Mouse (Mus musculus) erythroblast, embryonic 14.5 days (primary cell): Measurements from ENCODE around the gene Hsf2bp. TPM values are rescaled to one million over a fixed set of nuclear protein-coding genes. Genes with fewer than 3 reads are reported as not detected.

Experiments
- H3K27me3 ChIP-seq: 2 replicates; pipeline ENCODE4 v1.6.1; 2012; ENCODE audit warnings: inconsistent platforms; ENCODE audit not compliant: control insufficient read depth
- H3K36me3 ChIP-seq: 2 replicates; pipeline ENCODE4 v1.6.1; 2012; ENCODE audit warnings: mild to moderate bottlenecking, inconsistent platforms; ENCODE audit not compliant: control insufficient read depth
- H3K4me1 ChIP-seq: 2 replicates; pipeline ENCODE4 v1.6.1; 2012; ENCODE audit warnings: inconsistent platforms; ENCODE audit not compliant: control insufficient read depth
- H3K4me3 ChIP-seq: replicated peaks from 2 replicates; pipeline ENCODE3; 2012; ENCODE audit warnings: moderate library complexity, mild to moderate bottlenecking, inconsistent platforms
- H3K9me3 ChIP-seq: 2 replicates; pipeline ENCODE4 v1.6.1; 2012; ENCODE audit warnings: low read length, inconsistent platforms, mixed read lengths; ENCODE audit not compliant: control insufficient read depth
- GATA1 ChIP-seq: IDR thresholded peaks from 2 replicates; pipeline ENCODE4 v1.6.1; 2012; ENCODE audit warnings: low read length, inconsistent platforms, mixed read lengths
- TAL1 ChIP-seq: IDR thresholded peaks from 3 replicates; pipeline ENCODE4 v1.6.1; 2012; ENCODE audit warnings: low read length, inconsistent platforms, mixed read lengths
- polyA plus RNA-seq: library from polyadenylated mRNA; stranded (reverse); fragments of >175 nt; gene quantifications from 2 replicates; pipeline ENCODE4 v1.2.3, GENCODE M21; 2012

Gene Hsf2bp
- polyA plus RNA-seq, 1 experiment, result not detected

DNA sequence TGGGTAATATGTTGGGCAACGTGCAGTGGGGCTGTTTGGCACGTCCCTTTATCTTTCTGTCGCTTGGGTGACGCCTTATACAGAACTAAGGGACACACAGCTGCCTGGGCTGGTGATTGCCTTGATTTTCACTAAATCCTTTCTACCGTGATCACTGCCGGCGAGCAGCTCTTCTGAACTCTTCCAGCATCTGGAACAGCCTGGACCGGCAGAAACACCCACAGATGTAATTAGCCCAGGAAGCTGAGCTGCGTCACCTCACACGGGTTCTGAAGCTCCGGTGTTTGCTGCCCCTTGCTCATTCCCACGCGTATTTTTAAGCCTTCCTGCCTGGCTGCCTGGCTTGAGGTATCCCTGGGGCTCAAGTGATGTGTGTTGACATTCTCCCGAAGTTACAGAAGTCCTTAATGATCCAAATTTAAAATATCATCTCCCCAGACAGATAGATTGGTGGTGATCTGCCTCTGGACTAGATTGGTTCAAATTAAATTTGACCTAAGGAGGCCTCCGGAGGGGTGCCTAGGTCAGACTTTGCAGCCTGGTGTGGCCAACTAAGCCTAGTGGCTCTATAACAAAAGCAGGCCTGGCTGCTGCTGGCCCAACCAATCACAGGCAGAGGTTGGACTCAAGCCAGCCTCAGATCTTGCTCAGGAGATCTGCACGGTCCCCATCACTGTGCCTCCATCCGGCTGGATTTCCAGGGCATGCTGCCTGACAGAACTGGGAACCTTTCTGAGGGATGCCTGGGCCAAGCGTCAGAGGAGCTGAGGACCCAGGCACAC lies 123.1 kb downstream of the Hsf2bp start:
- Histone ChIP-seq H3K4me1 (peaks cover 10% of the 10 kb centered on the region), H3K36me3 (no peaks in the 10 kb centered on the region), H3K27me3 (no peaks in the 10 kb centered on the region), H3K9me3 (no peaks in the 10 kb centered on the region), H3K4me3 (no peak overlapping the region)
- TF ChIP-seq GATA1, result no peak
- no peak for TF ChIP-seq TAL1

DNA sequence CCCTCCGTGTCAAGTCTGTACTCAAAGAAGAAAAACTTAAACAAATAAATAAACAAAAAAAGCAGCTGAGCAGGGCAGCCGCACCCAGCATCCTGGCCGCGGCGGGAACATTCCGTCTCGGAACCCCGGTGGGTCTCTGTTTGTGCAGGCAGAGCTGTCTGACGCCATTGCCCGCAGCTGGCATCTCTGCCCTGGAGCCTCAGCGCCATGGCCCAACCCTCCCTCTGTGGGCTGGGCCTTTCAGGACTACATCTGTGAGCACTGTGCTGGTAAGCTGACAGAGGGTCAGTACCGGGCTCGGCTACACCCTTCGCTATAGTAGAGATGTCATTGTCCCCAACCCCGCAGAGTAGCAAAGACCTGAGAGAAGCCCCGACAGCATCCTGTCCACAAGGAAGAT lies 123.8 kb downstream of the Hsf2bp start:
- no peaks in the 10 kb centered on the region for H3K36me3 ChIP-seq
- no peaks in the 10 kb centered on the region for H3K27me3 ChIP-seq
- TF ChIP-seq GATA1 (no peak), TAL1 (no peak)
- peaks cover 10% of the 10 kb centered on the region for H3K4me1 ChIP-seq
- no peaks in the 10 kb centered on the region for H3K9me3 ChIP-seq
- H3K4me3 ChIP-seq, result no peak overlapping the region

- H3K4me3 ChIP-seq, result no peak overlapping the region
- peaks cover 28% of the 10 kb centered on the region for H3K4me1 ChIP-seq
- no peaks in the 10 kb centered on the region; the same call in 1 of the 2 replicates for H3K36me3 ChIP-seq
- no peak for TF ChIP-seq GATA1
- TF ChIP-seq TAL1, result no peak
- no peaks in the 10 kb centered on the region for H3K9me3 ChIP-seq
- H3K27me3 ChIP-seq, result no peaks in the 10 kb centered on the region
Observed at GRCm38 (mm10) chr17:31908966-31909365, 127.2 kb downstream of the Hsf2bp start.

- H3K4me3 ChIP-seq, result no peak overlapping the region
- H3K4me1 ChIP-seq, result peaks cover 52% of the 10 kb centered on the region
- no peaks in the 10 kb centered on the region for H3K27me3 ChIP-seq
- no peaks in the 10 kb centered on the region for H3K9me3 ChIP-seq
- no peak for TF ChIP-seq TAL1
- no peak for TF ChIP-seq GATA1
- H3K36me3 ChIP-seq, result peaks cover 3% of the 10 kb centered on the region
Observed at GRCm38 (mm10) chr17:31906441-31906840, 129.7 kb downstream of the Hsf2bp start.

DNA sequence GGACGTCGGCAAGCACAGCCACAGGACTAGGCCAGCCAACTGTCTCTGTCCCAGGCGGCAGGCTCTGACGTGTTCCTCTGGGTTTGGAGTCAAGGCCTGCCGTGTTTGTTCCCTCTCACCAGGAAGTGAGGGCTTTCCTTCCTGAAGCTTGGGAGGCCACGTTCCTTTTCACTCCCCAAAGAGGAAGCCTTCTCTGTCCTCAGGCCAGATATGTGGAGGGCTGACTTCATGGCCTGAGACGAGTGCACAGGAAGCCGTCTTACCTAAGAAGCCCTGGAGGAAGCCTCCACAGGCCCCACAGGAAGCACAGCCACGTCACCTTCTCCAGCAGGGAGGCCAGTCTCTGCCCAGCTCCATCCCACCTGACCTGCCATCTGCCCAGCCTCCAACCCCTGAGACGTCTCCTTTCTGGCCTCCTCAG lies 130.3 kb downstream of the Hsf2bp start:
- no peaks in the 10 kb centered on the region for H3K9me3 ChIP-seq
- TF ChIP-seq TAL1 (no peak), GATA1 (no peak)
- H3K36me3 ChIP-seq, result peaks cover 3% of the 10 kb centered on the region
- H3K4me1 ChIP-seq, result peaks cover 56% of the 10 kb centered on the region
- no peaks in the 10 kb centered on the region for H3K27me3 ChIP-seq
- no peak overlapping the region for H3K4me3 ChIP-seq

- Histone ChIP-seq H3K4me3 (no peak overlapping the region), H3K4me1 (peaks cover 61% of the 10 kb centered on the region), H3K27me3 (no peaks in the 10 kb centered on the region), H3K9me3 (no peaks in the 10 kb centered on the region), H3K36me3 (peaks cover 5% of the 10 kb centered on the region)
- no peak for TF ChIP-seq GATA1
- TF ChIP-seq TAL1, result no peak
Observed at GRCm38 (mm10) chr17:31905201-31905790, 130.9 kb downstream of the Hsf2bp start.

DNA sequence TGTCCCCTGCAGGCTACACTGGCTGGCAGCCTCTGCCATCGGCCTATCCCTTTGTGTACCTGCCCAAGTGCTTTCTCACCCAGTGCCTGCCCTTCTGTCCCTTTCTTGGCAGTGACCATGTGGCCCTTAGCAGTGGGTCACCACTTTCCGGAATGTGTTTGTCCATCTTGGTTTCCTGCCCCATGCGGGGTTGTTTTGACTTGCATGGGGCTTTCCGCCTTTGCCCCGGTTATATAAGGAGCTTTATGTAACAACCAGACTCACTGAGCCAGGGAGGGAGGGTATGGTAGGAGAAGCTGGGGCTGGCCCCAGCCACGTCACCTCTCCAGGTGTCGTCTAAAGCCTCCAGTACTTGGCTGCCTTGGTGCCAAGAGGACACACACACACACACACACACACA lies 132.1 kb downstream of the Hsf2bp start:
- no peak overlapping the region for H3K4me3 ChIP-seq
- peaks cover 5% of the 10 kb centered on the region for H3K36me3 ChIP-seq
- no peaks in the 10 kb centered on the region for H3K9me3 ChIP-seq
- no peak for TF ChIP-seq GATA1
- TF ChIP-seq TAL1, result no peak
- H3K4me1 ChIP-seq, result peaks cover 73% of the 10 kb centered on the region
- no peaks in the 10 kb centered on the region for H3K27me3 ChIP-seq

DNA sequence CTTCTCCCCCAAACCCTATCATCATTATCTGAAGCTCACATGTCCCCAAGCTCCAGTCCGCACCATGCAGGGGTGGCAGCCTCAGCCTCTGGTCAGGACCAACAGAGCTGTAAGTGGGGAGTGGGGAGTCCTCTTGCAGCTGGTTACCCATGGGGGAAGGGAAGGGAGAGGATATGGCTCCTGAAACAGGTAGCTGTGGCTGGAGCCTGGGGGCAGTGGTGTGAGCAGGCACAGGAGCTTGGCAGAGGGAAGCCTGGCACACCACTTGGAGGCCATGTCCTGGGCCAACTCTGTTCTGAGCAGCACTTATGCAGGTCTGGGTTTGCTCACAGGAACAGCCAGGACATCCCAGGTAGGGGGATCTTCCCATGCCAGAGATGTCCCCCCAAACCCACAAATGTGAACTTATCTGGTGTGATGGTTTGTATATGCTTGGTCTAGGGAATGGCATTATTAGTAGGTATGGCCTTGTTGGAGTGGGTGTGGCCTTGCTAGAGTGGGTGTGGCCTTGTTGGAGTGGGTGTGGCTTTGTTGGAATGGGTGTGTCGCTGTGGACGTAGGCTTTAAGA lies 133.4 kb downstream of the Hsf2bp start:
- TF ChIP-seq TAL1 (no peak), GATA1 (no peak)
- Histone ChIP-seq H3K4me3 (peak overlapping the region; percentile 64), H3K4me1 (peaks cover 86% of the 10 kb centered on the region), H3K9me3 (no peaks in the 10 kb centered on the region), H3K36me3 (peaks cover 5% of the 10 kb centered on the region), H3K27me3 (no peaks in the 10 kb centered on the region)

DNA sequence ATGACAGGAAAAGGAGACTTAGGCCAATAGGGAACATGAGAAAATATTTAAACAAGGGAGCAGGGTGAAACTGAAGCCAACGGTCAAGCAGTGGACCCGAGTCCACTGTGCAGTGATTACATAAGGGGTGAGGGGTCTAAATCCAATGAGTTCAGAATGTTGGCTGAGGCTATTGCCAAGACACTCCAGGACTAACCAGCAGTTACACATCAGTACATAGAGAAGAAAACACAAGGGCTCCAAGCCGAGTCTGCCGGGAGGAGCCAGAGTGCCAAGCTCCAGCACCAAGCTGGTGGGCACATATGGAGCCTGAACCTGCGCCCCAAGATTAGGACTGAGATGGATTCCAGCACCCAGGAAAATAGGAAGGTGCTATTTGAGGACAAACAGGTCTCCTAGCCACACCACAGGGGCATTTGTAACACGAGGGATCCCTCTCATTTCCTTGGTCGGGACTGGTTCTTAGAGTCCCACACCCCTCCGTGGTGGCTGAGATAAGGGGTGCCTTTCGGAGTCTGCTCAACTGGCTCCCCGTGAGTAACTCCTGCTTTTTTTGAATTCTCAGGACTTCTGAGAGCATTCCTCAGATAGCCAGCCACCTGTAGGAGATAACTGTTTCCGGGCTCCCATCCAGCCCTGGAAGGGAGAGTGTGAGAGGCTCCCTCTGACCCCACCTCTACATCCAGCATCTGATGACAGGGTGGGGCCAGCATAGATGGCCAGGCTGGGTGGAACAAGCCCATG lies 134.5 kb downstream of the Hsf2bp start:
- no peaks in the 10 kb centered on the region for H3K9me3 ChIP-seq
- TF ChIP-seq GATA1 (no peak; the same call in 1 of the 2 replicates), TAL1 (no peak)
- H3K4me1 ChIP-seq, result peaks cover 97% of the 10 kb centered on the region
- peaks cover 5% of the 10 kb centered on the region for H3K36me3 ChIP-seq
- H3K4me3 ChIP-seq, result peak overlapping the region; percentile 64
- H3K27me3 ChIP-seq, result no peaks in the 10 kb centered on the region
